Mouse (Mus musculus) splenic B cell, adult 2 months (primary cell): ENCODE data around the gene Tesmin.

Experiments
- DNase-seq: peaks from one replicate; pipeline ENCODE4 v3.0.0-alpha.2; 2011; ENCODE audit warnings: low read depth, low spot score
- H3K27me3 ChIP-seq: 2 replicates; pipeline ENCODE4 v1.6.1; 2012; ENCODE audit warnings: mild to moderate bottlenecking, low read length, moderate library complexity, mixed read lengths; ENCODE audit not compliant: control insufficient read depth, poor library complexity, insufficient read depth, severe bottlenecking
- H3K36me3 ChIP-seq: 2 replicates; pipeline ENCODE4 v1.6.1; 2012; ENCODE audit warnings: mild to moderate bottlenecking, low read length, moderate library complexity, mixed read lengths; ENCODE audit not compliant: control insufficient read depth, poor library complexity, insufficient read depth, severe bottlenecking

The Tesmin gene

DNA sequence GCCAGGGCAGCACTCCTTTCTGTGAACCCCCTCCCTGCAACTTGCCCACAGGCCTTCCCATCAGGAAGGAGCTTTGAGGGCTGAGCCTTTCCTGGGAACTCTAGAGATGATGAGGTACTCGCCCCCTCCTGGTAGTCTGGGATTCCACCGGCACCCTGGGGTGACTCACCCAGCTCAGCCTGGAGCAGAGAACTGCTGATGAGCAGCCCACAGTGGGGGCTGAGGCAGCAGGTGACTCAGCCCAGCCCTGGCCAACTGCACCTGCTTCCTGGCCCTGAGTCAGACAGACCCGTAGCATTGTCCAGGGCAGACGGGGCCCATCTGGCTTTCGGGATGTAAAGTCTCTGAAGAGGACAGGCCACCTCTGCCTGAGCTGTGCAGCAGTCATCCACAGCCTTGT lies 30.6 kb downstream of the Tesmin start:
- no peak for DNase-seq
- Histone ChIP-seq H3K36me3 (no peaks in the 10 kb centered on the region), H3K27me3 (no peaks in the 10 kb centered on the region)

DNA sequence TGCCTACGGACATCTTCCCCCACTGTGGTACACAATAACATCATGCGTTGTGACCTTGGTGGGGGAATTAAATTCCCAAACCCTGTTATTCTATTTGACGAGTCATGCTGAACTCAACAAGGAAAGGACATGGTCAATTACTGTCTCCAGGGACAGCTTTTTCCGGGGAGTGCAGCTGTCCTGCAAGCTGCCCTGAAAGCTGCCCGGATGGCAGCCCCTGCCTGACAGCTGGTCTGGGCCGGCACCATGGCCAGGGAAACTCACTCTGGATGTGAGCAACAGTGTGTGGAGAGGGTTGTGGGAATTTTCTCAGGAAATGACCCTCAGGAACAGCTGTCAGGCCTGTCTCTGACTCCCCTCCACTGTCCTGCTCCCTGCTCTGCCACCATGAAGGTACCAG lies 33.8 kb downstream of the Tesmin start:
- H3K27me3 ChIP-seq: no peaks in the 10 kb centered on the region
- H3K36me3 ChIP-seq: no peaks in the 10 kb centered on the region
- no peak for DNase-seq

DNA sequence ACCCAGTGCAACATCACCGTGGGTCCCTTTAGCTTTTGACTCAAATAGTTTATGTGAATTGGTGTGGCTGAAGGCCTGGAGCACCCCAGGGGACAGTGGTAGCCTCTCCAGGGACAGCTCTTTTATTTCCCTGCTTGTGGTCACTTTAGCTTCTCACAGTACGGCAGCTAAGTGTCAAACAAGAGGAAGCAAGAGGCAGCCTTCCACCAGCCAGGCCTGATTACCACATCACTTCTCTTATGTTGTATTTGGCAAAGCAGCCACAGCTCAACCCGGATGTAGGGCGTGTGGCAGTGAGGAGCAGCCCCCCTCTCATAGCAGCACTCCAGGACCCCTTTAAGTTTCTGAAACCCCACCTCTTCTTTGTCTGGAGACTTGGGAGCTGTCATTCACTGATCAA lies 34.3 kb downstream of the Tesmin start:
- Histone ChIP-seq H3K27me3 (no peaks in the 10 kb centered on the region), H3K36me3 (no peaks in the 10 kb centered on the region)

DNA sequence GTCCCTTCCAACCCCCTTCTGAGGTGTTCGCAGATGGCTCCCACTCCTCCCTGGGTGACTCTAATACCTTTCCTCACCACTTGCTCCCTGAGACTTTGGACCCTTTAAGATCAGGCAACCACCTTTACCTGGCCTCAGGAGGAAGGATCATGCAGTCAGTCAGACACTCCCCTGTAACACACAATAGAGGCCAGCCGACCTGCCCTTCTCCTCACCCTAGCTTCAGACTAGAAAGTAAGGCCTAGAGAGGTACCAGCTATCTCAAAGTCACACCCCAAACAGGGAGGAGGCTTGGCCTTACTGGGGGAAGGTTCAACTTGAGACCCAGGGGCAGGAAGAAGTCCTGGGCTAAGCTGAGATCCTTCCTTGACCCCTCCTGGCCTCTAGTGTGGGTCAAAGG lies 35.6 kb downstream of the Tesmin start:
- Histone ChIP-seq H3K36me3 (no peaks in the 10 kb centered on the region), H3K27me3 (no peaks in the 10 kb centered on the region)
- DNase-seq: no peak

More for the DNA sequence above, 34.3 kb downstream of the Tesmin start:
- DNase-seq: no peak

DNA sequence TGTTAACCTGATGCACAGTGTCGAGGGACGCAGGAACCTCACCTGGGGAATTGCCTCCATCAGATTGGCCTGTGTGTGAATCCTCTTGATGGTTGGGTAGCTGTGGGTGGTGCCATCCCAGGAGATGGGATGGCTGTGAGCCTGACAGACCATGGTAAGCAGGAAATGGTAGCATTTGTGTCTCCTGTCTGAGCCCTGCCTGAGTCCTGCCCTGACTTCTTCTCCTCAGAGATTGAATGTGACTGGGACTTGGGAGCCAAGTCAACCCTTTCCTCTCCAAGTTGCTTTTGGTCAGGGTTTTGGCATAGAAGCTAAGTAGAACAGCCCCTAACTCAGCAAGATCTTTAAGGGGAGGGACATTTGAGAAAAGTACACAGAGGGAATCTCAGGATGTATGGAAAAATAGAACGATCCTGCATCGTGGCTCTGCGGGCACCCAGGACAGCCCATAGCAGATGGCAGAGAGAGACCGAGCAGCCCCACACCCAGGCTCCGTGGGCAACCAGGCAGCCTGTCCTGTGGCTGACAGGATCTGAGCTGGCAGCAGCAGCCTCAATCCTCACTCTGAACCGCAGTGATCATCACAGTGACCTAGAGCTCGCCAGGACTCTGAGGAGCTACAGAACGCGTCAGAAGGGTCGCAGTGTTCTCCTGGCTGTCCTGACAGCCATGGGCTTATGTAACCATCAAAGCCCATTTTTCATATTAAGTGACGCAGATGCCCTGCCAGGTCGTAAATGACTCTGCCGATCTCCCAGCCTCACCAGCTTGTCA lies 39.6 kb downstream of the Tesmin start:
- no peaks in the 10 kb centered on the region for H3K27me3 ChIP-seq

DNA sequence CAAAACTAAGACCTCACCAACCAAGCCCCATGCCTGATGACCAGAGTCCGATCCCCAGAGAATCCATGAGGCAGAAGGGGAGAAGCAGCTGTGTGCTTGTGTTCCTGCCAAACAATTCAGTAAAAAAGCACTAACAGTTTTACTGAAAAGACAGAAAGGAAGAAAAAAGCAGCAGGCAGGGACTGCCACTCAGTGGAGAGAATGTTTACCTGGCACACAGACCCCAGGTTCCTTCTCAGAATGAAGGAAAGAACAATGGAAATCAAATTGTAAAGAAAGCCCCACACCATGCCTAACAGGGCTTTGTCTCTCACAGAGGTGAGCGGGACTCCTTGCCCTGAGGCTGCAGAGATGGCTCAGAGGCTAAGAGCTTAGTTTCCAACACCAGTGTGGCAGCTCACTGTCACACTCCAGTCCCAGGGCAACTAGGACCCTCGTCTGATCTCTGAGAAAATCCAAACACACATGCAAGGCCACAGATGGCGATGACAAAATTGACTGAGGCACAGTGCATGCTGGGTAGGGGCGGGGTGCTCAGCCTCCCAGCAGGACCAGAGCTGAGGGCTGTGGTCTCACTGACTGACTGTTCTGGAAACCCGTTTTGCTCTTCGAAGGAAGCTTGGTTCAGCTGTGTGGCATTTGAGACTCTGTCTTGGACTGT lies 40.6 kb downstream of the Tesmin start:
- H3K36me3 ChIP-seq: no peaks in the 10 kb centered on the region
- no peaks in the 10 kb centered on the region for H3K27me3 ChIP-seq
- no peak for DNase-seq

More for the DNA sequence above, 39.6 kb downstream of the Tesmin start:
- H3K36me3 ChIP-seq: no peaks in the 10 kb centered on the region
- DNase-seq: no peak

DNA sequence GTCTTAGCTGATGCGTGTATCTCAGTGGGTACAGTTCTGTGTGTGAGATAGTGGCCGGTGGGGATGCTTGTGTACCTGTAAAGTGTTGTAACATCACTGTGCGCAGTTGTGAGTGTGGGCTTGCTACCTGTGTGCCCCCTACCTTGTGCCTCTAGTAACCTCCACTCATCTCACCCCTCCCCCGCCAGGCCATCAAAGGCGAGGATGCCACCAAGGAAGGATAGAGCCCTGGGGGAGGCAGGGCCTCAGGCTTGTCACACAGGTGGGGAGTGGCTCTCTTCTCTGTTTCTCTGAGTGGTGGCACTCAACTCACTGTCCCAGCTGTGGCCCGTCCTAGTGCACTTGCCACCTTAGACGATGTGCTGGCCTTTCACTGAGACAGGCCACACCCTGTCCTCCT lies 42.4 kb downstream of the Tesmin start:
- Histone ChIP-seq H3K36me3 (no peaks in the 10 kb centered on the region), H3K27me3 (no peaks in the 10 kb centered on the region)
- DNase-seq: no peak

DNA sequence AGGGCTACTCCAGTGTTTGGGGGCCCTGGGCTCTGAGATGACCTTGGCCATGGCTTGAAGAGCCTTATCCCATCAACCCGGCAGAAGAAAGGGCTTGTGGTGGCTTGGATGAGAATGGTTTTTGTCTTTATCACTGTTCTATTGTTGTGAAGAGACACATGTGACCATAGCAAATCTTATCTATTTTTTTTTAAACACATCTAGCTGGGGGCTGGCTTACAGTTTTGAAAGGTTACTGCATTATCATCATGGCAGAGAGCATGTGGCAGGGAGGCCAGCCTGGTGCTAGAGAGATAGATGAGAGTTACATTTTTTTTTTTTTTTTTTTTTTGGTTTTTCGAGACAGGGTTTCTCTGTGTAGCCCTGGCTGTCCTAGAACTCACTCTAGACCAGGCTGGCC lies 43.3 kb downstream of the Tesmin start:
- Histone ChIP-seq H3K36me3 (no peaks in the 10 kb centered on the region), H3K27me3 (no peaks in the 10 kb centered on the region)
- DNase-seq: no peak

DNA sequence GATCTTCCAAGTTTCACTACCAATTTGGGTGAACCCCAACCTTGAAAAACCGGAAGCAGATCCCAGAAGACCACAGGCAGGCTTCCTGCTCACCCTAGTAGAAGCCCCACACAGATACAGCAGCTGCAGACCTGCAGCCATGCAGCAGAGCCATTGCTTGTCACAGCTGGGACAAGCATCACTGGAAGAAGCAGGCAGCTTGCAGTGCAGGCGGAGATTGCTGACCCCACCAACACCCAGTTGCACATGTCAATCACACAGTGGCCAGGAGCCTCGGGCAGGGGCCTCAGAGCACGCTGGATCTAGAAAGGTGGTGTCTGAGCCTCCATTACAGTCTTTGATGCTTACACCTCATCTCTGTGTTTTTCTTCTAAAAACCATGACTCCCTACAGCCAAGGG lies 45.5 kb downstream of the Tesmin start:
- H3K36me3 ChIP-seq: no peaks in the 10 kb centered on the region
- no peak for DNase-seq
- no peaks in the 10 kb centered on the region for H3K27me3 ChIP-seq

DNA sequence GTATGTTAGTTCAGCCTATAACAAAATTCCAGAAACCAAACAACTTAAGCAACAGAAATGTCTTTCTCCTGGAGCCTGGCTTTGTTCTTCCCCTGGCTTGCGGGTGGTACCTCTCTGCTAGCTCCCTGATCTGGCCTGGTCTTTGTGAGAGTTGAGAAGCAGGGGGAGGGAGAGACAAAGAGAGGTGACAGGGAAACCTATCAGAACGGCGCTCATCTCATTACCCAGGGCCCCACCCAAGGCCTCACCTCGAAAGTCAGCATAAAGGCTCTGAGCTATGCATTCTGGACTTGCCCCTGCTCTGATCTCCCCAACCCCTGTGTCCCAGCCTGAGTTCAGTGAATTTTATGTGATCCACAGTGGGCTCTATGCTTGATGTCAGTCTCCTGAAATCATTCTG lies 46.0 kb downstream of the Tesmin start:
- DNase-seq: no peak
- Histone ChIP-seq H3K27me3 (no peaks in the 10 kb centered on the region), H3K36me3 (no peaks in the 10 kb centered on the region)

DNA sequence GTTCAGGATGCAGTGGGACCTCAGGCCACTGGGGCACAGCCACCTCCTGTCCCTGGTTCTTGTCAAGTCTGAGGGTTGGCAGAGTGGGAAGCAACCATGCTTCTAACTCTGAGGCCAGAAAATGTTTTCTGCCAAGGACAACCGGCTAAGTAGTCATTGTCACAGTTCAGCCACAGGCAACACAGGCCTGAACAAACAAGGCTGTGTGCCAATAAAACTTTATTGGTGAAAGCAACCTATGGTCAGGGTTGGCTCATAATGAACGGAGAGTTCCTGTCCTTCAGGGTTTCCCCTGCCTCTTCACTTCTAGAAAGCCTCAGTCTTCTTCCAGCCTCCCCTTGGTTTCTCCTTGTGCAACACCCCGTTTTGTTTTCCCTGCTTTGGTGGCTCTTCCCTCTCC lies 47.2 kb downstream of the Tesmin start:
- DNase-seq: no peak
- Histone ChIP-seq H3K36me3 (no peaks in the 10 kb centered on the region), H3K27me3 (no peaks in the 10 kb centered on the region)

DNA sequence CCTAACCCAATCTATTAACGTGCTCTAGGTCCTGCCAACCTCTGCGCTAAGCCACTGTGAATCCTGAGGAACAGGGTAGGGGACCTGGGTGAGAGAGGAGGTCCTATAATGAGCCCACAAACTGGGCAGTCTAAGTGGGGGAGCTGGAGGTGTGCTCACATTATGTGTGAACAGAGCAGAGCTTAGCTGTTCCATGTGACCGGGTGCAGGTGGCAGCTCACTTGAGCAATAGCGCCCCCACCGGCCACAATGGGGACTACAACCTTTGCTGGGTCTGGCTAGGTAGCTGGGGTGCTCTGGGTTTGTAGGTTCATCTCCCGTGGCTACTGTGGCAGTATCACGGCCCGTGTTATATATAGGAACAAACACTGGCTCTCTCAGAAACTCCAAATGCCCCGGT lies 48.2 kb downstream of the Tesmin start:
- Histone ChIP-seq H3K27me3 (no peaks in the 10 kb centered on the region), H3K36me3 (no peaks in the 10 kb centered on the region)
- peak; percentile 60 for DNase-seq

DNA sequence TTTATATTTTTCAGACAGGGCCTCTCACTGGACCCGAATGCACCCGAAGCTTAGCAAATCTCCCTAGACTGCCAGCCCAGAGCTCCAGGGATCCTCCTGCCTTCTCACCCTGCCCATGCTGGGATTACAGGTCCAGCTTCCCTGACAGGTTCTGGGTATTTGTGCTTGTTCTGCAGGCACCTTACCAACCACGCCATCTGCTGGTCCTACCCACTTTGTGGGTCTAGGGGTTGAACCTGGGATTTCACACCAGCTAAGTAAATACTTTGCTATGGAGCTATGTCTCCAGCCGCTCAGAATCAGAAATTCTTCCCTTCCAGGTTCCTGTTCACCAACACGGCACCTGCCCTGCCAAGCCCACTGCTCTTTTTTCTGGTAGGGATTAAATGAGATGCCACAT lies 49.3 kb downstream of the Tesmin start:
- DNase-seq: peak; percentile 15
- H3K36me3 ChIP-seq: no peaks in the 10 kb centered on the region
- H3K27me3 ChIP-seq: no peaks in the 10 kb centered on the region

DNA sequence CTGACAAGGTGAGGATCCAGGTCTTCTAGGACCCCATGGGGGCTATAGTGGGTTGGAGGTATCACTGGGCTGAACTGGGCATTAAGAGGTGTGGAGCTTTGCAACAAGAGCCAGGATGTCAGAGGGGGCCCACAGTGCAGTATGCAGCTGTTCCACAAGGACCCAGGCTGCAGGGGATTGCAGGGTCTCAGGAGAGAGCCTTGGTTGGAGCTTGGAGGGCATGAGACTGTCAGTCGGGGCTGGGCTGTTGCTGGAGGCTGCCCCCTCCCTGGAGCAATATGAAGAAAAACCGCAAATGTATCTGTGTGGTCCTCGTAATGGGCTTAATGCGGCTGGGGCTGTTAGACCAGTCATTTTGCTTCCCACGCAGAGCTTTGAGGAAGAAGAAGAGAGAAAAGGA lies 52.0 kb downstream of the Tesmin start:
- H3K27me3 ChIP-seq: no peaks in the 10 kb centered on the region
- H3K36me3 ChIP-seq: no peaks in the 10 kb centered on the region
- DNase-seq: no peak

DNA sequence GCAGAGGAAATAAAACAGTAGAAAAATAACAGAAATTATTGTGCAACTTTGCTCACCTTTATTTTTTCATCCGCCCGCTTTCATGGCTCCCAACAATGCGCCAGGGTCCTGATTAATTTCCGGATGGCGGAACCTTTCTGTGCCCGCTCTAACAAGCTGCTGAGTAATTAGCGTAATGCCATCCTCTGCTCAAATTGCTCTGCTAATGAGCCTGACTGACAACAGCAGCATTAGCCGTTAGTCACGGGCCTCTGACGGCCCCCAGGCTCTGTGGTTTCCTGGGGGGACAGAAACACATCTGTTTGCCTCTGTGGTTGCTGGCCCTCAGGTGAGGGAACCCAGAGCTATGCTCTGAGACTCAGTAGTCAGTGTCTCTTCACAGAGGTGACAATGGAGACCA lies 52.4 kb downstream of the Tesmin start:
- no peaks in the 10 kb centered on the region for H3K27me3 ChIP-seq
- DNase-seq: no peak
- H3K36me3 ChIP-seq: no peaks in the 10 kb centered on the region

DNA sequence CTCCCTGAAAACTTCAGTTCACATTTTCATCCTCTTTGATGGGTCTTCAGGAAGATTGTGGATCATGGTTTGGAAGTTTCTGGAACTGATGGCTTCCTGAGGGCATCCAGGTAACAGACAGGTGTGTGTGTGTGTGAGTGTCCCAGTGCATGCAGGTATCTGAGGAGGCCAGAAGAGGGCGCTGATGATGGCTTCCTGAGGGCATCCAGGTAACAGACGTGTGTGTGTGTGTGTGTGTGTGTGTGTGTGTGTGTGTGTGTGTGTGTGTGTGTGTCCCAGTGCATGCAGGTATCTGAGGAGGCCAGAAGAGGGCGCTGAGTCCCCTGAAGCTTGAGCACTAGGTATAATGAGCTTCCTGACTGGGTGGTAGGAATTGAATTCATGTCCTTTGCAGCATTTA lies 58.7 kb downstream of the Tesmin start:
- no peak for DNase-seq
- H3K36me3 ChIP-seq: no peaks in the 10 kb centered on the region
- H3K27me3 ChIP-seq: no peaks in the 10 kb centered on the region
